Mouse (Mus musculus) small intestine, adult 2 months (tissue): Measurements from ENCODE around the gene Txnip. TPM values are rescaled to one million over a fixed set of nuclear protein-coding genes. Genes with fewer than 3 reads are reported as not detected.
A peak's percentile ranks its signal among the peaks of the same experiment; 100 is the strongest.

Experiments
- H3K27ac ChIP-seq: fragments of 200-500 bp; 2 replicates; pipeline ENCODE4 v1.5.1; 2012; ENCODE audit warnings: low read depth, low read length, control low read depth, inconsistent platforms; ENCODE audit not compliant: insufficient read depth
- H3K27me3 ChIP-seq: fragments of 200-500 bp; 2 replicates; pipeline ENCODE4 v1.6.1; 2012; ENCODE audit warnings: mild to moderate bottlenecking, moderate library complexity, low read length, inconsistent platforms; ENCODE audit not compliant: control insufficient read depth, insufficient read depth
- H3K36me3 ChIP-seq: fragments of 200-500 bp; 2 replicates; pipeline ENCODE4 v1.6.1; 2012; ENCODE audit warnings: mild to moderate bottlenecking, low read length, control low read depth, inconsistent platforms; ENCODE audit not compliant: control insufficient read depth, insufficient read depth
- H3K4me1 ChIP-seq: fragments of 200-500 bp; 2 replicates; pipeline ENCODE4 v1.6.1; 2012; ENCODE audit warnings: low read length, inconsistent platforms, mixed read lengths; ENCODE audit not compliant: control insufficient read depth, insufficient read depth, insufficient read length
- H3K4me3 ChIP-seq: fragments of 200-500 bp; 2 replicates; pipeline ENCODE4 v1.5.1; 2012; ENCODE audit warnings: low read depth, mild to moderate bottlenecking, control low read depth, inconsistent platforms, low read length, moderate library complexity
- CTCF ChIP-seq: fragments of 200-500 bp; IDR thresholded peaks from 2 replicates; pipeline ENCODE4 v1.5.1; 2012; ENCODE audit warnings: low read depth, mild to moderate bottlenecking, control low read depth, inconsistent platforms, low read length, moderate library complexity, mixed read lengths; ENCODE audit not compliant: insufficient replicate concordance, insufficient read length; ENCODE audit errors: extremely low read depth
- POLR2A ChIP-seq: fragments of 200-500 bp; IDR thresholded peaks from 2 replicates; pipeline ENCODE4 v1.6.1; 2012; ENCODE audit warnings: low read depth, mild to moderate bottlenecking, control low read depth, inconsistent platforms, low read length, moderate library complexity
- WGBS: fragments of 180-500 bp; shearing (Covaris S2); methylation state at CpG from one replicate; pipeline ENCODE4 v1.1.7; 2018; 5-methylcytosine and 5-hydroxymethylcytosine counted together
- polyA plus RNA-seq: library from polyadenylated mRNA; depleted of rRNA; stranded (reverse); fragments of >200 nt; gene quantifications from 2 replicates; pipeline ENCODE4 v1.2.3, GENCODE M21; 2012

Gene Txnip
- polyA plus RNA-seq, 1 experiment: 384 TPM

GRCm38 (mm10) chr3:96558159-96558558, 402 bp downstream of the Txnip start:
- H3K4me1 ChIP-seq: peaks cover 7% of the 10 kb centered on the region
- TF ChIP-seq POLR2A: no peak
- 0 out of 2 replicates have a peak, but pooled peaks have one; percentile 1 for TF ChIP-seq CTCF

GRCm38 (mm10) chr3:96558668-96559196, 975 bp downstream of the Txnip start:
- TF ChIP-seq POLR2A: no peak
- TF ChIP-seq CTCF: no peak
- WGBS: 1% methylated on average over 10 of the region's 10 CpGs
- peaks cover 6% of the 10 kb centered on the region; the same call in 1 of the 2 replicates for H3K4me1 ChIP-seq
- H3K4me3 ChIP-seq: peak overlapping the region; percentile 81
- H3K27ac ChIP-seq: peak overlapping the region; percentile 96
- peaks cover 32% of the 10 kb centered on the region for H3K36me3 ChIP-seq
- no peaks in the 10 kb centered on the region for H3K27me3 ChIP-seq

More at GRCm38 (mm10) chr3:96558159-96558558, 402 bp downstream of the Txnip start:
- no peaks in the 10 kb centered on the region for H3K27me3 ChIP-seq
- H3K27ac ChIP-seq: peak overlapping the region; percentile 96
- H3K36me3 ChIP-seq: peaks cover 32% of the 10 kb centered on the region
- H3K4me3 ChIP-seq: peak overlapping the region; percentile 81
- WGBS: under 1% methylated on average over 17 of the region's 17 CpGs

- H3K27ac ChIP-seq: peak overlapping the region; percentile 96
- H3K4me3 ChIP-seq: peak overlapping the region; percentile 81
- peaks cover 32% of the 10 kb centered on the region for H3K36me3 ChIP-seq
- TF ChIP-seq CTCF: no peak
- TF ChIP-seq POLR2A: no peak
- no peaks in the 10 kb centered on the region for H3K27me3 ChIP-seq
- WGBS: 1% methylated on average over 12 of the region's 12 CpGs
- H3K4me1 ChIP-seq: peaks cover 13% of the 10 kb centered on the region; the same call in 1 of the 2 replicates
Measured at GRCm38 (mm10) chr3:96559398-96559910, 1.7 kb downstream of the Txnip start.

GRCm38 (mm10) chr3:96559911-96560850, 2.4 kb downstream of the Txnip start:
- H3K4me1 ChIP-seq: peaks cover 13% of the 10 kb centered on the region; the same call in 1 of the 2 replicates
- peaks cover 32% of the 10 kb centered on the region for H3K36me3 ChIP-seq
- peak overlapping the region; percentile 75 for H3K27ac ChIP-seq
- no peaks in the 10 kb centered on the region for H3K27me3 ChIP-seq
- 4% methylated on average over 23 of the region's 23 CpGs for WGBS
- H3K4me3 ChIP-seq: peak overlapping the region; percentile 81
- no peak for TF ChIP-seq CTCF
- no peak for TF ChIP-seq POLR2A

GRCm38 (mm10) chr3:96560881-96561668, 3.3 kb downstream of the Txnip start:
- H3K4me1 ChIP-seq: peaks cover 12% of the 10 kb centered on the region; the same call in 1 of the 2 replicates
- H3K36me3 ChIP-seq: peaks cover 32% of the 10 kb centered on the region
- WGBS: 4% methylated on average over 9 of the region's 9 CpGs
- TF ChIP-seq CTCF: peak; percentile 24; the same call in 1 of the 2 replicates
- peak; percentile 28; the same call in 1 of the 2 replicates for TF ChIP-seq POLR2A
- H3K27me3 ChIP-seq: no peaks in the 10 kb centered on the region
- H3K4me3 ChIP-seq: peak overlapping the region; percentile 81
- H3K27ac ChIP-seq: peak overlapping the region; percentile 75

- Histone ChIP-seq H3K27ac (peak overlapping the region; percentile 51), H3K27me3 (no peaks in the 10 kb centered on the region), H3K36me3 (peaks cover 32% of the 10 kb centered on the region), H3K4me1 (peaks cover 19% of the 10 kb centered on the region; the same call in 1 of the 2 replicates), H3K4me3 (peak overlapping the region; percentile 31)
- no peak for TF ChIP-seq CTCF
- no peak for TF ChIP-seq POLR2A
- WGBS: 17% methylated on average over 10 of the region's 10 CpGs
Measured at GRCm38 (mm10) chr3:96561946-96562681, 4.4 kb downstream of the Txnip start.
